Mouse (Mus musculus) cerebellum, postnatal 14 days (tissue): ENCODE results near the gene Prcc.

ENCODE experiments used
- DNase-seq, 2 experiments: peaks; one replicate each; pipeline ENCODE4 v3.0.0; 2021; ENCODE audit warnings: mixed read lengths in 2 of 2

The Prcc gene

DNA sequence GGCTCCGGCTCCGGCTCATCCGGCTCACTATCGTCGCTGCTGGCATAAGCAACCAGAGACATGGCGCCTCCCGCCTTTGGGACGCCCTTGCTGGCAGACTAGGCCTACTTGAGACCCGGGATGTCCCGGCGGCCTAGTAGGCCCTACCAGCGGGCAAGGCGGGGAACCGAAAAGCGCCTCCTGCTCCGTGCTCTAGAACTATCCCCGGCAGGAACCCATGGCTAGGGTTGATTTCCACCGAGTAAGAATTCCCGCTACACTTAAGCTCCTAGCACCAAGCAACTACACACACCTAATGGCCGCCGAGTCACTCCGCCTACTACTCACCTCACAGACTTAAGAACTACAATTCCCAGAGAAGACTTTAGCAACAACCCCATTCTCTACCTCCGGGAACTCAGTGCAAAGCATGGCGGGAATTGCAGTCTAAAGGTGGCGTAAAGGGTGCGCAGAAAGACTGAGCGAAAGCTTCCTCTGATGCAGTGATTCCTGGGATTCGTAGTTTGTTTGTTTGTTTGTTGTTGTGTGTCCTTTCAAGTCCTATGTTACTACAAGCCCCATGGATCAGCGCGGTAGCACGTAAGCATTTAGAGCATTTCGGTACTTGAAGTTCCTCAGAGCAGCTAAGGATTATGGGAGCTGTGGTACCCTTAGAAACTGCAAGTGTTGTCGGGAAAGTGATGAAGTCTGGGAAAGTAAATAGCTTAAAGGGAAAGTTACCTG is at the start of gene Prcc:
TSS of gene Prcc (minus strand) at position 328 of the 723 bp plus-strand sequence.
- DNase-seq, result peak; percentile 88 to 92

DNA sequence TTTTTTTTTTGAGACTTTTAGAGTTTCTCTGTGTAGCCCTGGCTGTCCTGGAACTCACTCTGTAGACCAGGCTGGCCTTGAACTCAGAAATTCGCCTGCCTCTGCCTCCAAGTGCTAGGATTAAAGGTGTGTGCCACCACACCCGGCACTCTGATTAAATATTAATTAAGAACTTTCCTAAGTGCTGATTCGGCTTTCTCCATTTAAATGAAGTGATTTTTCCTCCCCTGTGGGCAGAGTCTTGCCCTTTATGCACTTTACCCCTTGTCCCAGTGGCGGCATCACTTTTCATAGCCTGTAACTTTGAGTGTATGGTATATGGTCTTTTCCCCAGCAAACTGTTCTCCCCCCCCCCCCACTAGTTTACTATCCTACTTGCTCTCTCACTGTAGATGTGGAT is 49.8 kb upstream of the Prcc start:
- DNase-seq, result no peak

GRCm38 (mm10) chr3:87934501-87934900 is 49.1 kb upstream of the Prcc start:
- DNase-seq, result no peak

DNA sequence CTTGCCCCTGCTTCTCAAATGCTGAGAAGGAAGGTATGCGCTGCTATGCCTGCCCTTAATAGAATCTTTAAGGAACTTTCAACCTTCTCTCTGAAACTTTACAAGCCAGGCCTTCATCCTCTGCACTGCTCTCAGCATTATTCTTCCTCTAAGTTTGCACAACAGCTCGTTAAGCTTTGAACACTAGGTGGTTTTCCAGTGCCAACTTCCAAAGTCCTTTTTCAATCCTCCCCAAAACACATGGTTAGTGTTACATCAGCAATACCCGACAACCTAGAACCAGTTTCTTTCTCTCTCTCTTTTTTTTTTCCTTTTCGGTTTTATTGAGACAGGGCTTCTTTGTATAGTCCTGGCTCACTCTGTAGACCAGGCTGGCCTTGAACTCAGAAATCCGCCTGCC is 48.6 kb upstream of the Prcc start:
- DNase-seq, result no peak

GRCm38 (mm10) chr3:87930078-87930795 is 44.8 kb upstream of the Prcc start, which contains the start of the genes Isg20l2 and Rrnad1:
TSS of gene Isg20l2 (plus strand) at chr3:87930314.
TSS of gene Rrnad1 (minus strand) at chr3:87930717.
- peak; percentile 98 to 99 for DNase-seq

DNA sequence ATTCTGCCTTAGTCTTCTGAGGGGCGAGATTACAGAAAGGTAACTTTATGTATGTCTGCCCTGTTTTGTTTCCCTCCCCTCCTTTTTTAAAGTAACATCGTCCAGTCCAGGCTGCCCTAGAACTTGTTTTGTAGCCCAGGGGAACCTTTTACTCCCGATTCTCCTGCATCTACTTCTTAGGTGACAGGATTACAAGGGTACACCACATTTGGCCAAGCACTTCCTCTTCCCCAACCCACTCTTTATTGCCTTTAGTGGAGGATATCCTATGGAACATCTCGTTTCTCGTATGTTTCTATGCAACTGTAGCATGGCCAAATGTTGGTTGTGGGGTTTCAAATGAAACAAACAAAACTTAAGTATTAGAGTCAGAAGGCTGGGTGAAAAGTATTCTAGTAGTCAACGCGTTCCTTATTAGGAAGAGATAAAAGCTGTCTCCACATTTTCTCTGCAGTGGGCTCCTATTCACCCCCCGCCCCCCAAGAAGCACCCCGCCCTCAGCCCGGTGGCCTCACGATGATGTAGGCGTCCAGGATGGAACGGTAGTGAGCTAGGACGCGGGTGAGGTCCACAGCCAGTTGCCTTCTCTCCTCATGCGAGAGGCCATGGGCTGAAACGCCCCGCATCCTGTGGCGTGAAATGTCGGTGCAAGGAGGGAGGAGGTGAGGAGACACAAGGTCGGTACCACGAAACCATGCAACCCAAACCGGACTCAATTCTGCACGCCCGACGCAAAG is 44.1 kb upstream of the Prcc start:
- no peak for DNase-seq

- no peak for DNase-seq
These were observed 42.0 kb upstream of the Prcc start for GRCm38 (mm10) chr3:87927452-87927851.

DNA sequence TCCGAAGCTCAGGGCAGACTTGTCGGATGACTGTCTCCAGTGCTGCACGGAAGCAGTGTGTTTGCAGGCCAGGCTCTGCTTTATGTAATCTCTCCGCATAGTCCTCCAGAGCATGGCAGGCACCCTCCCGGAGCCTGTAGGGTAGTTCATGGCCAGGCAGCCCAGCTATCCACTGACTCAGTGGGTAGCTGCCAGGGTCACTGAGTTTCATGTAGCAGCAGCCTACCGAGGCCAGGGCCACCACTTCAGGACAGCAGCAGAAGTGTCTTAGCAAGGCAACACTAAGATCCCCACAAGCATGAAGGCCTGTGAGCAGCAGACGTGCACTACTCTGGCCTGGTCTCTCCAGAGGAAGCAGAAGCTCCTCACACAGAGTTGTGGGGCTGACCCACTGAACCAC is 39.6 kb upstream of the Prcc start:
- no peak for DNase-seq

- DNase-seq, result no peak
These were observed 35.0 kb upstream of the Prcc start for GRCm38 (mm10) chr3:87920270-87920943.

GRCm38 (mm10) chr3:87919336-87920108 is 34.1 kb upstream of the Prcc start, which contains the start of gene Mrpl24:
TSS of gene Mrpl24 (plus strand) at chr3:87919506.
- DNase-seq, result peak; percentile 81 to 86

DNA sequence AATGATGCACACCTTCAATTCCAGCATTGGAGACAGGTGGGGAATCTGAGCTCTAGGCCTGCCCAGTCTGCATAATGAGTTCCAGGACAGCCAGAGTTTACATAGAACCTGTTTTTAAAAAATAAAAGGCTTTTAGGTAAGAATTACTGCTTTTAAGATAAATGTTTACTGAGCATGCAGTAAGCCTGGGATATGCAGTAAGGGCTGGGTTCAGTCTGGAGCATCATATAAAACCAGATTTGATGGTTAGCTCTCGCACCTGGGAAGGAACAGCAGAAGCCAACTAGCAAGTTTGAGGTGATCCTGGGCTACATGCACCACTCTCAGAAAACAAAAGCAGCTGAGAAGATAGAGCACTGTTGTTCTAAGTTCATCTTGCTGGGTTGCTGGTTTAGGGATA is 33.1 kb upstream of the Prcc start:
- no peak for DNase-seq

- no peak for DNase-seq
These were observed 31.6 kb upstream of the Prcc start for GRCm38 (mm10) chr3:87916990-87917389.

GRCm38 (mm10) chr3:87913891-87914290 is 28.5 kb upstream of the Prcc start:
- no peak for DNase-seq

- DNase-seq, result no peak
These were observed 28.1 kb upstream of the Prcc start for GRCm38 (mm10) chr3:87913491-87913890.

GRCm38 (mm10) chr3:87910573-87911141 is 25.2 kb upstream of the Prcc start:
- peak; percentile 67 to 74 for DNase-seq

- peak in 1 of 2 experiments; percentile 24 for DNase-seq
These were observed 24.5 kb upstream of the Prcc start for GRCm38 (mm10) chr3:87909874-87910273.

- DNase-seq, result peak in 1 of 2 experiments; percentile 3
These were observed 24.0 kb upstream of the Prcc start for GRCm38 (mm10) chr3:87909381-87909780.

GRCm38 (mm10) chr3:87907906-87908305 is 22.5 kb upstream of the Prcc start:
- DNase-seq, result peak in 1 of 2 experiments; percentile 16

DNA sequence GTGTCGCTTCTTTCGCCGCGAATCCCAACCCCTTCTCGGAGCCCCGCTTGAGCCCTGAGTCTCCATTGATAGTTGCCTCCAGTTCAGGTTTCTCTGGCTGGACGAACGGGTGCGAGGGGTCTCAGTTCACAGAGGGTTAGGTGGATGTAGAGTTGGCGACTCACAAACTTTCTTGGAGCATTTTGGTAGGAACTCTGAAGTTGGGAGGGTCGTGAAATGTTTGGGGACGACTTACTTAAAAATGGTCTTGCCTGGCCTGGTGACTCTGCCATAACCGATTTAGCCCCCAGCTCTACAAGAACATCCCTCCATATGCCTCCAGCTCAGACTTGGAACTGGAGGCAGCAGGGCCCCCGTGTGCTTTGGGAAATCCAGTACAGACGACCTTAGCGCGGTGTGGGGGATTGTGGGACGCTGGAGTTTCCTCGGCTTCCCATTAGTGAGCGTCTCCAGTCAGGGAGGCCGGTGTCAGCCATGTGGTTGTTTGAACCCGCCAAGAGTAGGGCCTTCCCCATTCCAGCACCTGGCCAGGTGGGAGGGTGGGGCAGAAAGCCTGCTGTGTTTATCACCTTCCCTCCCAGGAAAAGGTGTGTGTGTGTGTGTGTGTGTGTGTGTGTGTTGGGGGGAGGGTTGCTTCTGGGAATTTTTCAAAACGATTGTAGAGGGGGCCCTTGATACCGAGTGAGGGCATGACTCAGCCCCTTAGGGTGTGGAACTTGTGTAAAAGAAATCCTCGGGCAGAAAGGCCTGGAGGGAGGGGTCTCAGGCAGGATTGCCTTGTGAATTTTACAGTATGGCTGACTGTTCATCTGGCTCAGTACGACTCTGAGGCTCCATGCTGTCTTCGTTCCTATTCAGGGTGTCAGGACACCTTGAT is 21.8 kb upstream of the Prcc start:
- peak; percentile 44 to 48 for DNase-seq

DNA sequence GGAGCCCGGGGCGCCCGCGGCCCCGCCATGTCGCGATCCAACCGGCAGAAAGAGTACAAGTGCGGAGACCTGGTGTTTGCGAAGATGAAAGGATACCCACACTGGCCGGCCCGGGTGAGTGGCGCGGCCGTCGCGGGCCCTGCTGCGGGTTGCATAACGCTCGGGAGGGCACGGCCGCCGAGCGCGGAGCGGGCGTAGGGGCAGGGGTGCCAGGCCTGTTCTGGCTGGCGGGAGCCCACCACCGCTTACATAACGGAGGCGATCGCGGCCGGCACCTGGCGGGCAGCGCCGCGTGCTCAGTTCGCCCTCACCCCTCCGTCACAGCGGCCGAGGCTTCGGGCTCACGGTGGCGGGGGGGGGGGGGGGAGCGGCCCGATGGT is 21.2 kb upstream of the Prcc start:
- peak; percentile 71 to 79 for DNase-seq
